Mouse (Mus musculus): Measurements from ENCODE around the gene Hint1.

Gene Hint1

DNA sequence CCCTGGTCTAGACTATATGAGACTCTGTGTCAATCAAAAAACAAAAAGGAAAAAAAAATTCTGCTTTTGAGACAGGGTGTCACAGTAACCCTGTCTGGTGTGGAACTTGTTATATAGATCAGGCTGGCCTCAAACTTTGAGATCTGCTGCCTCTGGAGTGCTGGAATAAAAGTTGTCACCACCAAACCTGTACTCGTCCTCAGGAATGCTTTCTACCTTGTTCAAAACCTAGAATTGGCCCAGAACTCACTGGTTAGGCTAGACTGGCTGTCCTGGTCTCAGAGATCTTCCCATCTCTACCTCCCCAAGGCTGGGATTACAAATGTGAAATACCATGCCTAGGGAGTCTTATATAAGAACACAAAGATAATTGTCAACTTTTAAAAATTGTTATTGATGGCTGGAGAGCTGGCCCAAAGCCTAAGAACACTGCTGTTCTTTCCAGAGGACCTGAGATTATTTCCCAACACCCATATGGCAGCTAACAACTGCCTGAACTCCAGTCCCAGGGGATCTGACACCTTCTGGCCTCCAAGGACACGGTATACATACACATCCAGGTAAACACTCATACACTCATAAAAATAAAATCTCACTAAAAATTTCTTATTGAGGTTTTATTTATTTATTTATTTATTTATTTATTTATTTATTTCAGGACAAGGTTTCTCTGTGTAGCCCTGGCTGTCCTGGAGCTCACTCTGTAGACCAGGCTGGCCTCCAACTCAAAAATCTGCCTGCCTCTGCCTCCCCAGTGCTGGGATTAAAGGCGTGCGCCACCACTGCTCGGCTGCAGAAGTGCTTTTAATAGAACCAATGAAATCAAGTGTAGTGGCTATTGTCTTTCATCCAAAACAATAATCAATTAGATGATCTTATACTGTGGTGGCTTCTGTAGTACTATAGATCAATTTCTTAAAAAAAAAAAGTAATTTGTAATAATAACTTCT lies 4.4 kb upstream of the Hint1 start:
- no peak for DNase-seq (ENCODE audit: low spot score)

- no peak for DNase-seq (ENCODE audit: low spot score)
These were observed 3.3 kb upstream of the Hint1 start for GRCm38 (mm10) chr11:54862621-54863520.

DNA sequence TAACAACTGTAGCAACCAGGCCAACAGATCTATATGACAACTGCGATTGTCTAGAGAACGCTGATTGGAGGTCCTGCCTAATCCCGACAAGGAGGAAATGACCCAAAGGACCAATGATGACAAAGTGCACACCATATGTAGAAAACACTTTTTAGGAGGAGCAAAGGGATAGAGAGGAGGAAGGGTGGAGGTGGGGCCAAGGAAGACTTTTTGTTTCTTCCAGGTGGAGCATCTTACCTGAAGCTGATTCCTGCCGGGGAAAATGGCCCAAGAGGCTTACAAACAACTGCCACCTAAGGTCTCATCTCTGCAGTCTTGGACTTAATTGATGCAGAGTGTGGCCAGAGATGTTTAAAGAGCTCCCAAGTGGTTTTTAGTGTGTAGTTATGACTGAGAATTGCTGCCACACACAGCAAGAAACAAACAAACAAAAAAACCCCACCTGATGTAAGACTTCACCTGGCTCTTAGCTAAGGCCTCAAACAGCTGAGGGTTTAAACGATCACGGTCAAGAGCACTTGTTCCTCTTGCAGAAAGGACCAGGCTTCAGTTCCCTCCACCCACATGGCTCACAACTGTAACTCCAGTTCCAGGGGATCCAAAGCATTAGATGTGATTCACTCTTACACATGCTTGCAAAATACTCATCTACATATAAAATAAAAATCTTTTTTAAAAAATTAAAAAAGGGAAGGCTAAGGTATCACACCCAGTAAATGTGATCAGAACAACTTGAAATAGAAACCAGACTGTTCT lies 675 bp upstream of the Hint1 start:
- no peak for DNase-seq (ENCODE audit: low spot score)

- DNase-seq (ENCODE audit: low spot score): no peak
These were observed 834 bp downstream of the Hint1 start for GRCm38 (mm10) chr11:54867049-54867385.

DNA sequence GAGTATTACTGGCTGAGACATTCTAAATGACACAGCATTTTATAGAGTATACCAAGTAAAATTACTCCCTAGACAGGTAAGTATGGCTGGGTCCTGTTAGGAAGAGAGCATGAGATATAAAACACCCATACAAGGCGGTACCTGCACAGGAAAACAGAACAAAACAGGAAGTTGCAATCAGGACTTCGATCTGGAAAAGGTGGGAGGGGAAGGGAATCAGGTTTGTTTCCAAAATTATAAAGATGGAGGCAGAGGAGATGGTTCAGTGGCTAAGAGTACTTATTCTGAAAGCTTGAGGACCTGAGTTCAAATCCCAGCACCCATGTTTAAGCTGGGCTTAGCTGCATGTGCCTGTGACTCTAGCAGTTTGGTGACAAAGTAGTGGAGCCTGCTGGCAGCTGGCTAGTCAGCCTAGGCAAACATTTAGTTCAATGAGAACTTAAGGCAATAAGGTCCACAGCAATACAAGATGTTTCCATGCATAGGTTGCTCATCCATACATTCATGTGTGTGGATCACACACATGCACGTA lies 1.8 kb downstream of the Hint1 start:
- no peak for DNase-seq (ENCODE audit: low spot score)

GRCm38 (mm10) chr11:54868445-54868844 lies 2.3 kb downstream of the Hint1 start:
- no peak for DNase-seq (ENCODE audit: low spot score)

- DNase-seq (ENCODE audit: low spot score): no peak
These were observed 3.1 kb downstream of the Hint1 start for GRCm38 (mm10) chr11:54869318-54869717.

DNA sequence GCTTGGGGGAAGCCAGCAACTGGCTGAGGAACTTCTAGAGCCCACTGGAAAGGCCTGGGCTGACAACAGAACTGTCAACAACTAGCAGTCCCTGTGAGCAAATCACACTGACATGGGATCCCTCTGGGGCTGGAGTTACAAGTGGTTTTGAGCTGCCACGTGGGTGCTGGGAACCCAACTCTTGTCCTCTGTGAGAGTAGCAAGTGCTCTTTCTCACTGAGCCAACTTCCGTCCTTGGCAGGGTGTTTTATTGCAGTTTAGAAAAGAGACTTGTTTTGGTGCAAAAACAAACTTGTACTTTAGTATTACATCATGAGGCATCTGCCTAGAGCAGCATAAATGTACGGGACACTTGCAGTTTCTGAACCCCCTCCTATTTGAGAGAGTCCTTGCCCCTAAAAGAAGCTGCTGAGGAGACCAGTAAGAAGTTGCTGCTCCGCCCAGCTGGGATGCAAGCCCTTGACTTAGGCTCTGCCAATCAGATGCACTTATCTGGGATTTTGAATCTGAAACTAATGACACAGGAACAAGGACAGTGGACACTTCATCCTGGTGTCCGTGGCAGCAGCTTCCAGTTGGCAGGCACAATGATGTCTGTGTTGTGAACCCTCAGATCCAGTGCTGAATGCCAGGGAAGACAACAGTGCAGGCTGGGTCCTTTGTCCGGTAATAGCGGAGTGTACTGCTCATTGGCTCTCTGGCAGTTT lies 5.8 kb downstream of the Hint1 start:
- no peak for DNase-seq (ENCODE audit: low spot score)

GRCm38 (mm10) chr11:54876031-54876430 lies 9.8 kb downstream of the Hint1 start:
- DNase-seq (ENCODE audit: low spot score): no peak

- no peak for DNase-seq (ENCODE audit: low spot score)
These were observed 12.7 kb downstream of the Hint1 start for GRCm38 (mm10) chr11:54878893-54879292.

DNA sequence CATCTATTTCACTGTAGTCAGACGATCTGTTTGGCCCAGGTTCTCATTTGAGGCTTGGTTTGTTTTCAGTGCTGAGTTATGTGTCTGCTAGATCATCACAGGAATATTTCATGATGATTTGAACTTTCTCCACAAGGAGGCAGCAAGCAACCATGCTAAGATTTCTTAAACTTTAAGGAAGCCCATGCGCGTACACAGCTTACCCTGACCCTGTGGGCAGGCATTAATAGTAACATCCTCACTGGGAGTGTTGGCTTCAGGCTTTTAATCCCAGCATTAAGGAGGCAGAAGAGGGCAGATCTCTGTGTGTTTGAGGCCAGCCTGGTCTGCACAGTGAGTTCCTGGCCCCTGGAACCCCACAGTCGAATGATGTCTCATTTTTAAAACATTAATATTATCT lies 13.3 kb downstream of the Hint1 start:
- DNase-seq (ENCODE audit: low spot score): peak; percentile 84

GRCm38 (mm10) chr11:54879922-54880321 lies 13.7 kb downstream of the Hint1 start:
- DNase-seq (ENCODE audit: low spot score): no peak

- DNase-seq (ENCODE audit: low spot score): no peak
These were observed 14.9 kb downstream of the Hint1 start for GRCm38 (mm10) chr11:54881051-54881474.

DNA sequence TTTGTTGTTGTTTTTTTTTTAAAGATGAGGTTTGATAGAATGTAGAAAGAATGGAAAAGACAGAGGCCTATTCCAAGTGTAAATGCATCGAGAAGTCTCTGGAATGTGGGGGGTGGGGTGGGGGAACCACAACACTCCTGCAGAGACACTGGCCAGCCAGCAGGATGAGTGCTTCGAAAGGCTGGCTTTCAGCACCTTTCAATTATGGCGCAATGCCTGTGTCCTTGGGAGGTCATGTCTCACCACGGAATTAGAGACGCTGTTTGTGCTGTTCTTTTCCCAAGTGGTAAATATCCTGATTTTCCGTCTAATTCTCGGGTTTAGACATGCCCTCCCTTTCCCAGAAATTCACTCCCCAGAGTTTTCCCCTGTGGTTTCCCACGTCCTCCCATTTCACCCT lies 16.5 kb downstream of the Hint1 start:
- DNase-seq (ENCODE audit: low spot score): no peak

GRCm38 (mm10) chr11:54884197-54884828 lies 18.1 kb downstream of the Hint1 start:
- no peak for DNase-seq (ENCODE audit: low spot score)

DNA sequence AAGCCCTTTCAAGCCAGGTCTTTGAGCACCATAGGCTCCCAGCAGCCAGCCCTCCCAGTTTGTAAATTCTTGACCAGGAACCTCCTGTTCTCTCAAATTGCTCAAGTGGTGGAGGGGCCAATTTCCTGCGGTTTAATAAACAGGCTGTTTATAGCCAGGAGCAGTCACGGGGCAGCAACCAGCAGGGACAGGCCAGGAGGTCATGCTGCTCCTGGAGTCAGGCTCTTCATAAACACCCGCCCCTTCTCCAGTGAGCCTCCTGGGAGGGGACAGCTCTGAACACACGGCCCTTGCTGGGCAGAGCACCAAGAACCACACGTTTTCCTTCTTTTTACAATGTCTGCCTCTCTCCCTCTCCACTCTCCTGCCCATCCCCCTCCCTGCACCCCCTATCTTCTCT lies 18.8 kb downstream of the Hint1 start:
- no peak for DNase-seq (ENCODE audit: low spot score)

GRCm38 (mm10) chr11:54885406-54885805 lies 19.2 kb downstream of the Hint1 start:
- no peak for DNase-seq (ENCODE audit: low spot score)

DNA sequence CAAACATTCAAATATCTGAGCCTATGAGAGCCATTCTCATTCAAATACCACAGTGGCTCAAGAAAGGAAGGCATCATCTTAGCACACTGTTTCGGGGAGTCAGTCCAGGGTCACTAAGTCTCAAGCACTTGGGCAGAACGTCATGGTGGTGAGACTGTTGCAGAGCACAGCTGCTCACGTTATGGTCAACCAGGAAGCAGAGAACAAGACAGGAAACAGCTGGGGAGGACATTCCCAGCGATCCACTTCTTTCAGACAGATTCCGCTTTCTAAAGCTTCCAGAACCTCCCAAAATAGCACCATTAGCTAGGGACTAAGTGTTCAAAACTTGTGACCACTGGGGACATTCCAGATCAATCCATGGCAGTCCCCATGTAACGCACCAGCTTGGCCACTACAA lies 21.7 kb downstream of the Hint1 start:
- DNase-seq (ENCODE audit: low spot score): no peak

DNA sequence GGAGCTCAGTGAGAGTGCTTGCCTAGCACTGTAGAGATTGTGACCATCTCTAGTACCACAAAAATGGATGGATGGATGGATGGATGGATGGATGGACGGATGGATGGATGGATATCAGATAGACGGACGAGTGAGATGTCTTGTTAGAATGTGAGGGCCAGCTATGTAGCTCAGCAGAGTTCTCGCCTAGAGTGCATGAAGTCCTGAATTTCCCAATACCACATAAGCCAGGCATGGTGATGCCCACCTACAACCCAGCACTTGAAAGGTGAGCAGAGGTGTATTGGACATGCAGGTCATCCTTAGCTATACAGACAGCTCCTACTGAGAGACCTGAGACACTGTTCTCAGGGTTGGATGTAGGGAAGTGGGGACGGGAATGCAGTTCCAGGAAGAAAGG lies 25.2 kb downstream of the Hint1 start:
- no peak for DNase-seq (ENCODE audit: low spot score)

GRCm38 (mm10) chr11:54892091-54892490 lies 25.9 kb downstream of the Hint1 start:
- DNase-seq (ENCODE audit: low spot score): no peak

- DNase-seq (ENCODE audit: low spot score): no peak
These were observed 28.4 kb downstream of the Hint1 start for GRCm38 (mm10) chr11:54894589-54894988.
